In the genomic region with DNA sequence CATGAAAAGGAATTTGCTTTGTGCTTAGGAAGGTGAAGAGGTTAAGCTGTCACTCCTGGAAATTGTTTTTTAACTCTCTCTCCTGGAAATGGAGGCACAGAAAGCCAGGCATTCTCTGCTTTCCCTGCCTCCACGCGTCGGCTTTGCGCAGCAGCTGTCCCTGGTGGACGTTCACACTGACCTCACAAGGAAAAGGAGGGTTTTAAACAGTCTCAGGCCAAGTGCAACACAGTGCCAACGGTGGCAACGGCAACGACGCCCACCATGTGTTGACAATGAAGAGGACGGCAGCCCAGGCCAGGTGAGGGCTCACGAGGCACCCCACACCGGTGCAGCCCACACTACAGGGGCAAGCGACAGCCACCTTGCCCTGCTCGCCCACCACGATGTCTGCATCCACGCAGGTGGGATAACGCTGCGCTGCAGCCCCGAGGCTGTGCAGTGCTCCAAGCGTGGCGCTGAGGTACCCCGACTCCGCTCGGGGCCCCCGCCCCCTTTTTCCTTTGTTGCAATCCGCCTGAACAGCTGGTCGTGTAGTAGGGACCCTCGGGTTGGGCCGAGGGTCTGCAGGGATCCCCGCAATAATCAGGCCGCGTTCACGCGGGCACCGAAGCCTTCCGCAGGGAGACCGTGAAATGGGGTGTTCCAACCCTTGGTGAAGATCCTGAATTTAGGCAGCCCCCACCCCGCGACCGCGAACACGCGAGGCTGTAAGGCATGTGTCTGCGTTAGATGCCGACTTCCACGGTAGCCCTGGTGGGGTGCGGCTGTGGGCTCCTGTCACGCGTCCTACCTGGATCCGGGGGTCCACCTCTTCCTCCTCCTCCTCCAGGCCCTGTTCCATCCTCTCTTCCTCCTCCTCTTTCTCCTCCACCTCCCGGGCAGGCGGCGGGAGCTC, we compare ENCODE assay signal across 8 mouse cellular contexts. TPM values are rescaled to one million over a fixed set of nuclear protein-coding genes. Genes with fewer than 3 reads are reported as not detected.
DNase-seq lines count a peak whose midpoint lies in the region; ATAC-seq lines count a peak whose summit lies in the region.

No protein-coding gene starts in this region.

- H3K9ac ChIP-seq in embryonic facial prominence, embryonic 11.5 days (replicated peaks; ENCODE audit: low read length), result peak overlapping the region; percentile 89
- H3K9ac ChIP-seq in hindbrain, embryonic 13.5 days, result peak overlapping the region; percentile 96
- H3K9ac ChIP-seq in limb, embryonic 13.5 days, result peak overlapping the region; percentile 85
- H3K9ac ChIP-seq in neural tube, embryonic 11.5 days (ENCODE audit: low read length), result peak overlapping the region; percentile 75

- peak overlapping the region; percentile 84 for H3K4me3 ChIP-seq in embryonic facial prominence, embryonic 11.5 days (ENCODE audit: low read depth, low read length)
- H3K4me3 ChIP-seq in hindbrain, embryonic 13.5 days, result peak overlapping the region; percentile 85
- peak overlapping the region; percentile 70 for H3K4me3 ChIP-seq in limb, embryonic 13.5 days
- H3K4me3 ChIP-seq in neural tube, embryonic 11.5 days (ENCODE audit: low read depth, low read length), result peak overlapping the region; percentile 64

- peak overlapping the region; percentile 79 for H3K4me2 ChIP-seq in embryonic facial prominence, embryonic 11.5 days (ENCODE audit: low read depth, low read length)
- H3K4me2 ChIP-seq in hindbrain, embryonic 13.5 days, result peak overlapping the region; percentile 68
- H3K4me2 ChIP-seq in limb, embryonic 13.5 days (replicated peaks), result peak overlapping the region; percentile 92
- peak overlapping the region; percentile 98 for H3K4me2 ChIP-seq in neural tube, embryonic 11.5 days (ENCODE audit: low read depth)

- no peaks in the 10 kb centered on the region for H3K27me3 ChIP-seq in embryonic facial prominence, embryonic 11.5 days (ENCODE audit: control insufficient read depth, insufficient read depth, low read length)
- 0 out of 2 replicates have a peak, but pooled peaks cover 3% of the 10 kb centered on the region for H3K27me3 ChIP-seq in hindbrain, embryonic 13.5 days
- no peaks in the 10 kb centered on the region for H3K27me3 ChIP-seq in limb, embryonic 13.5 days
- H3K27me3 ChIP-seq in neural tube, embryonic 11.5 days (ENCODE audit: control insufficient read depth, insufficient read depth, low read length), result no peaks in the 10 kb centered on the region

- no peaks in the 10 kb centered on the region for H3K36me3 ChIP-seq in embryonic facial prominence, embryonic 11.5 days (replicated peaks; ENCODE audit: control insufficient read depth, insufficient read depth, low read depth, low read length)
- peaks cover 18% of the 10 kb centered on the region for H3K36me3 ChIP-seq in hindbrain, embryonic 13.5 days
- peaks cover 4% of the 10 kb centered on the region; the same call in 1 of the 2 replicates for H3K36me3 ChIP-seq in limb, embryonic 13.5 days
- H3K36me3 ChIP-seq in neural tube, embryonic 11.5 days (ENCODE audit: control insufficient read depth, insufficient read depth, low read length), result no peaks in the 10 kb centered on the region

- peak; percentile 72 for ATAC-seq in embryonic facial prominence, embryonic 11.5 days (replicated peaks; ENCODE audit: insufficient number of reproducible peaks, low FRiP score, low TSS enrichment, low read depth)
- ATAC-seq in hindbrain, embryonic 13.5 days (ENCODE audit: low FRiP score), result peak; percentile 89
- ATAC-seq in limb, embryonic 13.5 days (ENCODE audit: low FRiP score, low read depth), result peak; percentile 58; the same call in 1 of the 2 replicates
- ATAC-seq in neural tube, embryonic 11.5 days (ENCODE audit: insufficient read depth, low FRiP score, low TSS enrichment), result peak; percentile 71

- under 1% methylated on average over 53 of the region's 53 CpGs for WGBS in embryonic facial prominence, embryonic 11.5 days
- under 1% methylated on average over 53 of the region's 53 CpGs for WGBS in hindbrain, embryonic 13.5 days
- under 1% methylated on average over 53 of the region's 53 CpGs for WGBS in limb, embryonic 13.5 days
- WGBS in neural tube, embryonic 11.5 days, result under 1% methylated on average over 53 of the region's 53 CpGs

- DNase-seq in layer of hippocampus, adult 11-12 months (ENCODE audit: low spot score), result peak; percentile 43
- no peak for DNase-seq in layer of hippocampus, adult 8-10 months (ENCODE audit: low spot score in 2 of 2)
- DNase-seq in NIH3T3 (ENCODE audit: low read depth), result peak; percentile 55
- DNase-seq in embryonic facial prominence, embryonic 11.5 days (ENCODE audit: low spot score), result peak; percentile 55
- DNase-seq in neural tube, embryonic 11.5 days (ENCODE audit: low spot score), result peak; percentile 63
- no peak for DNase-seq in urinary bladder, postnatal 4 days (ENCODE audit: low spot score in 2 of 2)

- H3K9me3 ChIP-seq in embryonic facial prominence, embryonic 11.5 days (replicated peaks; ENCODE audit: control insufficient read depth, low read length), result no peaks in the 10 kb centered on the region
- no peaks in the 10 kb centered on the region for H3K9me3 ChIP-seq in hindbrain, embryonic 13.5 days
- no peaks in the 10 kb centered on the region for H3K9me3 ChIP-seq in limb, embryonic 13.5 days
- H3K9me3 ChIP-seq in neural tube, embryonic 11.5 days (ENCODE audit: control insufficient read depth, low read length), result no peaks in the 10 kb centered on the region

- peaks cover 6% of the 10 kb centered on the region for H3K4me1 ChIP-seq in embryonic facial prominence, embryonic 11.5 days (ENCODE audit: control insufficient read depth, insufficient read depth, low read length)
- H3K4me1 ChIP-seq in hindbrain, embryonic 13.5 days (replicated peaks), result peaks cover 49% of the 10 kb centered on the region
- peaks cover 49% of the 10 kb centered on the region for H3K4me1 ChIP-seq in limb, embryonic 13.5 days
- H3K4me1 ChIP-seq in neural tube, embryonic 11.5 days (ENCODE audit: control insufficient read depth, insufficient read depth, low read length), result peaks cover 16% of the 10 kb centered on the region; the same call in 1 of the 2 replicates

- H3K27ac ChIP-seq in embryonic facial prominence, embryonic 11.5 days (replicated peaks; ENCODE audit: low read depth, low read length), result no peak overlapping the region; the same call in 1 of the 2 replicates
- H3K27ac ChIP-seq in hindbrain, embryonic 13.5 days, result peak overlapping the region; percentile 97
- peak overlapping the region; percentile 74; the same call in 1 of the 2 replicates for H3K27ac ChIP-seq in limb, embryonic 13.5 days
- peak overlapping the region; percentile 54 for H3K27ac ChIP-seq in neural tube, embryonic 11.5 days (ENCODE audit: low read depth, low read length)

RNA-seq across cellular contexts. Expression of a gene that starts 0.6 kb away (rescaled TPM):
- 100 to 1,000 TPM; 105 to 134 (median 117) TPM for total RNA-seq in layer of hippocampus, adult 8-10 months (2022)
- polyA plus RNA-seq in embryonic facial prominence, embryonic 11.5 days (2014; fragmentation: Nextera tagmentation; extraction: Ambion mirVana), result 15.8 and 16.0 TPM in 2 replicates
- 140 and 142 TPM in 2 replicates for polyA plus RNA-seq in hindbrain, embryonic 13.5 days (2015; fragmentation: Nextera tagmentation; extraction: Ambion mirVana)
- 53.2 and 57.8 TPM in 2 replicates for polyA plus RNA-seq in limb, embryonic 13.5 days (2015; fragmentation: Nextera tagmentation; extraction: Ambion mirVana)
- polyA plus RNA-seq in neural tube, embryonic 11.5 days (2014; fragmentation: Nextera tagmentation; extraction: Ambion mirVana), result 17.2 and 20.1 TPM in 2 replicates

RNA-seq across cellular contexts. Expression of a gene that starts 58.9 kb away (rescaled TPM):
- 10 to 100 TPM; 13.8 to 21.0 (median 16.9) TPM for total RNA-seq in layer of hippocampus, adult 8-10 months (2022)
- 23.0 and 26.7 TPM in 2 replicates for polyA plus RNA-seq in embryonic facial prominence, embryonic 11.5 days (2014; fragmentation: Nextera tagmentation; extraction: Ambion mirVana)
- 9.6 and 10.9 TPM in 2 replicates for polyA plus RNA-seq in hindbrain, embryonic 13.5 days (2015; fragmentation: Nextera tagmentation; extraction: Ambion mirVana)
- polyA plus RNA-seq in limb, embryonic 13.5 days (2015; fragmentation: Nextera tagmentation; extraction: Ambion mirVana), result 21.6 and 24.0 TPM in 2 replicates
- polyA plus RNA-seq in neural tube, embryonic 11.5 days (2014; fragmentation: Nextera tagmentation; extraction: Ambion mirVana), result 21.8 and 22.5 TPM in 2 replicates

RNA-seq across cellular contexts. Expression of a gene that starts 59.6 kb away (rescaled TPM):
- 10 to 100 TPM; 27.8 to 32.8 (median 31.8) TPM for total RNA-seq in layer of hippocampus, adult 8-10 months (2022)
- 100 and 108 TPM in 2 replicates for polyA plus RNA-seq in embryonic facial prominence, embryonic 11.5 days (2014; fragmentation: Nextera tagmentation; extraction: Ambion mirVana)
- 54.1 and 55.0 TPM in 2 replicates for polyA plus RNA-seq in hindbrain, embryonic 13.5 days (2015; fragmentation: Nextera tagmentation; extraction: Ambion mirVana)
- polyA plus RNA-seq in limb, embryonic 13.5 days (2015; fragmentation: Nextera tagmentation; extraction: Ambion mirVana), result 81.7 and 83.7 TPM in 2 replicates
- polyA plus RNA-seq in neural tube, embryonic 11.5 days (2014; fragmentation: Nextera tagmentation; extraction: Ambion mirVana), result 78.9 and 85.6 TPM in 2 replicates

Comparison
In these comparisons a context has a peak if more than half of its experiments do, and no peak if none do; other contexts are left out.
1. DNase-seq: peak in layer of hippocampus, adult 11-12 months (single experiment), NIH3T3 (single experiment), embryonic facial prominence, embryonic 11.5 days (single experiment) and neural tube, embryonic 11.5 days (single experiment); none in layer of hippocampus, adult 8-10 months (0 of 2) and urinary bladder, postnatal 4 days (0 of 2).
2. Peak in every context shown above with its lines, with median percentiles within 50 percentile points of each other: ATAC-seq, H3K4me2 ChIP-seq, H3K4me3 ChIP-seq and H3K9ac ChIP-seq.